Mouse (Mus musculus): ENCODE results near the gene Kctd20.

The Kctd20 gene

DNA sequence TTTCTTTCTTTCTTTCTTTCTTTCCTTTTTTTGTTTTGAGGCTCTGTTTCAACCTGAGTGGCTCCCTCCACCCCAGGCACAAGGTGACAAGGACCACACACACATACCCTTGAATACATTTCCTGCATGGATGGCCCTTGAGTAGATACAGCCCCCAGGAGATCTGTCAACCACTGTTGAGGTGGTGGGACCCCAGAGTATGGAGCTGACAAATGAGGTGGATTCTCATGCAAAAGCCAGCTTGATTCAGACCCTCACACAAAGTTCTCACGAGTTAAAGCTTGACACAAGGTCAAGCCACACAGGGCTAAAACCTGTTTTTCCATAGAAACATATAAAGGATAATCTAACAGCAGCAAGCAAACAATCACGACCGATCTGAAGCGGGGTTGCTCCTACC is 19.5 kb upstream of the Kctd20 start:
- no peak for DNase-seq (ENCODE audit: inconsistent ontology term)

DNA sequence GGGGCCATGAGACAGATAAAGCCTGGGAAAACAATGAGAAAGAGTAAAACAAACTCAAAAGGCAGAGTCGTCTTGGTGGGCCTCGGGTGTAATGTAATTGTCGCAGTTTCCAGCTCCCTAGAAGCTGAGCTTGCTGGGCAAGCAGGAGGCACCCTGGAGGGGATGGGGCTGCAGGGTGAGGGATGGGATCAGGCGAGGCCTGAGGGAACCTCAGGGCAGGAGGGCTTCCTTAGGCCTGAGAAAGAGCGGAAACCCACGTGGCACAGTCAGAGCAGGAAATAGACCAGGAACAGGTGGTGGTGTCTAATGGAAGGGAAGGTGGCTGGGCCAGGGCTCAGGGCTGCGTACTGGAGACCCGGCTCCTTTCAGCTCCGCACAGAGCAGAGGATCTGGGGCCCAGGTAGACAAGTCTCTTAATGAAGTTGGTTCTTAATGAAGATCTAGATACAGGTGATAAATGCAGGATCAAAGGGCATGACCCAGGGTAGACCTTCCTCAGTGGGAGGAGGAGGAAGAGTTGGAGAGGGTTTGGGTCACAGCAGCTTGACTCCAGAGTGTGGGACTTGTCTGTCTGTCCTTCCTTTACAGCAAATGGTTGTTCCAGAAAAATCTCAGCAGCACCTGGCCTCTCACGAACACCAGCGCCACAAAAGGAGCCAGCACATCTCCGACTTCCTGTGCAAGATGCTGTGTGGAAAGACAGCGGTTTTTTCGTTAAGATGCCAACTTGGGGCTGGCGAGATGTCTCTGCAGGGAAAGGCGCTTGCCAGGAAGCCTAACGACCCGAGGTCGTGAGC is 17.4 kb upstream of the Kctd20 start:
- DNase-seq (ENCODE audit: inconsistent ontology term) = no peak

DNA sequence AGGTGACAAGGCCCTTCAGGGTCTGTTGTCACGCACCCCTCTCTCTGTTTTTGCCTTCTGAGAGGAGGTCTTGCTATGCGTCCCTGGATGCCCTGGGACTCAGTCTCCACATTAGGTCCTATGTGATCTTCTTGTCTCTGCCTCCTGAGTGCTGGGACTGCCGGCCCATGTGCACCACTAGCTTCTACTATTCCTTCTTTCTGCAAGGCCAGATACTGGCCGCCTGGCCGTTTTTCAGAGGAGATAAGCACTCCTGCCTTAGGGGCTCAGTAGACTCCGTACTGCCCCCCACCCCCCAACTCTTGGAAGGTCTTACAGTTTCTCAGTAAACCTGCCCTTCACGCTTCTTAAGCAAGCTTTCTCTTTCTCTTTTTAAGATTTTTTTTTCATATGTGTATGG is 15.6 kb upstream of the Kctd20 start:
- no peak for DNase-seq (ENCODE audit: inconsistent ontology term)

DNA sequence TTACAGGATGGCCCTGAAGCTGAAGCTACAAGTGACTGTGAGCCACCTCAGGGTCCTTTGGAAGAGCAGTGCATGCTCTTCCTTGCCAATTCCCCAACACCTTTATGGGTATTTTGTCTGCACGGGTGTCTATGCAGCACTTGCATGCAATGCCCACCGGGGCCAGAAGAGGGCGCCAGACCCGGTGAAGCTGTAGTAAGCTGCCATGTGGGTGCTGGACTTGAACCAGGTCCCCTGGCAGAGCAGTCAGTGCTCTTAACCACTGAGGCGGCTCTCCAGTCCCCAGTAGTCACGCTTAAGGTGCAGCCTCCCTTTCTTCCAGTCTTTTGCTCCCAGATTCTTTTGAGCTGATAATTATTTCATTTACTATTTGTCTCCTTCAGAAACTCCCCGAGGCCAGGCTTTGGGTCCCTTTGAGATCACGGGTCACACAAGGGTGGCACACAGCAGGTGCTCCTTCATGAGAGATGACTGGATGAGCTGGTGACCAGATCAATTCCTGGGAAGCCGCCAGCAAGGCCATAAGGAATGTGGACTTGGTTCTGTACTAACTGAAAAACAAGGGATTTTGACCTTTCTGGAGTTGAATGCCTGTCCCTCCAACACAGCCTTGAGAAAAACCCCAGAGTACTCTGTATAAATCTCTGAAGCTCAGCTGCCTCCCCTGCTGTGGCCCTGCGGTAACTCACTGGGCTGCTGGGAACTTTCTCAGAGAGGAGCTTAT is 15.0 kb upstream of the Kctd20 start:
- peak; percentile 17 for DNase-seq (ENCODE audit: inconsistent ontology term)

DNA sequence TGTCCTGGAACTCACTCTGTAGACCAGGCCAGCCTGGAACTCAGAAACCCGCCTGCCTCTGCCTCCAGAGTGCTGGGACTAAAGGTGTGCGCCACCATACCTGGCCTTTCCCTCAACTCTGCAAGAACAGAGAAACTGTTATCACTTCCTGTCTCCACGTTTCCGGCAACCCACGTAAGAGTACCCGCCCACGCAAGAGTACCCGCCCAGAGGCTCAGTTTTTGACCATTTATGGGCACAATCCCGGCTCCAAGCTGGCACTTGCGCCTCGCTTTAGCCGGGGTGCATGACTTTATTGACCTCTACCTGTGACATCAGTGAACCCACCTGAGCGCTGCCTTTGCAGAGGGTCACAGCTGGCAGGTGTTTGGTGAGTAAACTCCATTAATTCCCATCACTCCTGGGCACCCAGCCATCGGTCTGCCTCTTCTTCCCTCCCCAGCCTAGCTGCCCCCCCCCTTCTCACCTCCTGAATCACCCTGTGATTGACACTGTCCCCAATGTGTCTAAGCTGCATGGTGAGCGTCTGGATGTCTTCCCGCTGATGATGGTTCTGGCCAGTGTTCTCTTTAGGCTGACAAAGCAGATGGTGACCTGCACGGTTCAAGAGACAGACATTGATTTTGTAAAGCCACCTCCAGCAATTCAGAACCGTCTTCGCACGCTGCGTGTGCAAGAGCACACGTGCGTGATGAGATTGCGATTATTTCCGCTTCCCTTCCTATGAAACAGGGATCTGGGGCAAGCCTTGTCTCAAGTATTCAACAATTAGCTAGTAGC is 10.8 kb upstream of the Kctd20 start:
- peak; percentile 89 for DNase-seq (ENCODE audit: inconsistent ontology term)

DNA sequence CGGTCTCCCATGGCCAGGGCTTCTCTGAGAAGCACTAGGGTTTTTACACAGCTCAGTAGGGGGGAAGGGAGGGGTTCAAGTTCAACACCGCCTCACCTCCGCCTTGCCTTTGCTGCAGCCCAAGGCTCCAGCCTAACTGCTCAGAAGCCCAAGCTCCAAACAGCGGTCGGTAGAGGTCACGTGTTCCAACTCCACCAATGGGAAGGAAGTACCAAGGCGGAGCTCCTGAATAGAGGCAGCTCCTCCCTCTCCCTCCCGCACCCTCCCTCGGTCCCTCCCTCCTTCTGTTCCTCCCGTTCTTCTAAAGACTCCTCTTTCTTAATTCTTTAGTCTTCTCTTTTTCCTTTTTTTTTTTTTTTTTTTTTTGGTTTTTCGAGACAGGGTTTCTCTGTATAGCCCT is 9.6 kb upstream of the Kctd20 start:
- no peak for DNase-seq (ENCODE audit: inconsistent ontology term)

DNA sequence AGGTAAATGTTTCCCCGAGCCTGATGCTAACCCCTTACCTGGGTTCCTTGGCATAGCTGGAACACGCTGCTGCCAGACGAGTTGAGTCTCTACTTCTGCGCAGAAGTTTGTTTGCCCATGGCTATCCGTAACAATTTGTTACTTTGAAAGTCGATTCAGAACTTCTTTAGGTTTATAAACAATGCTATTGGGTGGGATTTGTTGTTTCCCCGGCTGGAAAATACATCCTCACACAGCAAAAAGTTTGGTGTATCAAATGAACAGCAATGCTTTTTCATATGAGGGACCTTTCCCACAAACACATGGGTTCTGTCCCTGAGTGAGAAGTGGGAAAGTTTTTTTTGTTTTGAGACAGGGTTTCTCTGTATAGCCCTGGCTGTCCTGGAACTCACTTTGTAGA is 8.0 kb upstream of the Kctd20 start, which contains the start of gene Pxt1:
Gene Pxt1, minus strand, starts transcription at position 101 of the 400 bp plus-strand sequence.
- DNase-seq (ENCODE audit: inconsistent ontology term) = no peak

DNA sequence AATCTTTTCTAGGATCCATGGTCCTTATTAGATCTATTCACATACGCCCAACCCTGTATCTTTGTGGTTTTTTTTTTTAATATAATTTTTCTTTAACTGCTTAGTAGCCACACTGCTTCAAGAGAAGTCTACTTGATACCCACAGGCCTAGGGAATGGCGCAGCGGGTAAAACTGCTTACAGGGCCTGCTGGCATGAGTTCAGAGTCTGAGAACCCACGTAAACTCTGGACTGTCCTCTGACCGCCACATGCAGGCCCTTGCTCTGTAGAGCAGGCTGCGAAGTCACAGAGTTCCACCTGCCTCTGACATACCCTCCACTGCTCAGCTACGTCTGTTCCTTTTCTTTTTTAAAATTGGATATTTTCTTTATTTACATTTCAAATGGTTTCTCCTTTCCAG is 7.3 kb upstream of the Kctd20 start:
- no peak for DNase-seq (ENCODE audit: inconsistent ontology term)

DNA sequence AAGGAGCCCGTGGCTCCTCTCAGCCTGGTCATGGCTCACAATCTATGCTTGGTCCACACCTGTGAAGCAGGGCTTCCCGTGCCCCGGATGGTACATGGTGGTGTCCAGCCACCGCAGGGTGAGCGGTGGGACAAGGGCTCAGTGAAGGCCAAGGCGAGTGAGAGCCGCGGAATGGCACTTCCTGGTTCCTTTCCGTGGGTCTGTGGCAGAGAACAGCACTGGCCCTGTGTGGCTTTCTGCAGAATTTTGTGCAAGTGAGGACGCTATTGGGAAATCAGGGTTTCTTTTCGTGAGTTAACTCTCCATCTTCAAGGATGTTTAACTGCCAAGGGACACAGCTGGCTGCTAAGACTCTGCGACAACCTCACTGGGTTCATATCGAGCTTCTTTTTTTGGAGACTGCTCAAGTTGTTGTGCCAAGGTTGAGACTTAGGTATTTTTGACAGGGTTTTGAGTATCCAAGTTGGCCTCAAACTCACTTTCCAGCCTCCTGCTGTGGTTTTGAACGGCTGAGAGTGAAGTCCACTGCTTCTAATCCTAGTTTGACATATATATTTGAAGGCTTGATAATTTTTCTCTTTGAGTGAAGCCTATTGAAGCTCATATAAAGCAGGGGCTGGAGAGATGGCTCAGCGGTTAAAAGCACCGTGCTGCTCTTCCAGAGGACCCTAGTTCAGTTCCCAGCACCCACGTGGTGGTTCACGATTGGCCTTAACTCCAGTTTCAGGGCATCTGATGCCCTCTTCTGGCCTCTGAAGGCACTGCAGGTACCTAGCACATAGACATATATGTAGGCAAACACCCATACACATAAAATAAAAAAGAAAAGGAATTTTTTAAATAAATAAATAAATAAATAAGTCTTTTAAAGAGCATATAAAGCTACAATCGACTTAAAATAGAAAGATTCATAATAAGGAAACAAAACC is 4.5 kb upstream of the Kctd20 start:
- no peak for DNase-seq (ENCODE audit: inconsistent ontology term)

DNA sequence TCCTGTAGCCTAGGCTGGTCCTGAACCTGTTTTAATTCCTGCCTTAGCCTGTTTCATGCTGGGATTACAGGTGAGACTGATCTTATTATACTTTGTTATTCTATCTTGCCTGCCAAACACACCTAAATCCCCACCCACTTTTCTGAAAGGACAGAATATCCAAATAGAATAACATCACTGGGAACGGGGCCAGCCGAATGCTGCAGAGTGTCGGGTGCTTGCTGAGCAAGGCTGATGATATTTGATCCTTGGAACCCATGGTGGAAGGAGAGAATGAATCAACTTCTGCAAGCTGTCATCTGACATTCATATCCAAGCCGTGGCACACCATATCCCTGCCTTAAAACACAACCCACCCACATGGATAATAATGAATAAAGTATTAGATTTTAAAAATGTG is 3.1 kb upstream of the Kctd20 start:
- peak; percentile 12 for DNase-seq (ENCODE audit: inconsistent ontology term)

DNA sequence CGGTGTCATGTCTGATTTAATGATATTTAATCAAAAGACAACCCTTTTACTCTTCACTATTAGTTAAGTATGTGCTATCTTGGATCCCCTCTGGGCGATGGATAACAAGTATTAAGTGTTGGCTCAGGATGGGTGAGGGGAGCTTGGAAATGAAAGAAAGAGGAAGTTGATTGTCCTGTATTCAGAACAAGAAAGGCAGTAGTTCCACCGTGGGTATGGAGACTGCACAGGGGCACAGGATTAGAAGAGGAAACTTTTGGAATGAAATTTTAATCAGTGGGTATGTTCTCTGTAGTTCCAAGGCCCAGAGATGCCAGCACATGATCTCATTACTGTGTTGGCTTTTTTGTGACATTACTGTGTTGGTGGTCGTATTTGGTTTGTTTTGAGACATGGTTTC is 999 bp upstream of the Kctd20 start:
- DNase-seq (ENCODE audit: inconsistent ontology term) = no peak

DNA sequence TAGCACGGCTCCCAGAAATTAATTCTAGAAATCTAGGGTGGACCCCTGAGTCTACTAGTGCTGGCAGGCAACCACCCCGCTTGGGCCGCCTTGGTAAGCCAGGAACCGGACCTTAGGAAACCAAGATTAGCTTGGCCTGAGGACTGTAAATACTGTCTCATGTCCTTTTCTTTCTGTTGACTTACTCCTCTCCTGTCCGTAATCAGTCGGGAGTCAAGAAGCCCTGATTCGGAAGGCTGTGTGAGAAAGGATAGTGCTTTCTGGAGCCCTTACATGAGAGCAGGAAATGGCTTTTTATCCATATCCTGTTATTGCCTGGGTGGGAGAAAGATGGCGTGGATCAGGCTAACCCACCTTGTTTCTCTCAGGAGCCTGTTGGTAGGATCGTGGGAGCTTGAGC is 1.5 kb downstream of the Kctd20 start:
- DNase-seq (ENCODE audit: inconsistent ontology term) = peak; percentile 32

DNA sequence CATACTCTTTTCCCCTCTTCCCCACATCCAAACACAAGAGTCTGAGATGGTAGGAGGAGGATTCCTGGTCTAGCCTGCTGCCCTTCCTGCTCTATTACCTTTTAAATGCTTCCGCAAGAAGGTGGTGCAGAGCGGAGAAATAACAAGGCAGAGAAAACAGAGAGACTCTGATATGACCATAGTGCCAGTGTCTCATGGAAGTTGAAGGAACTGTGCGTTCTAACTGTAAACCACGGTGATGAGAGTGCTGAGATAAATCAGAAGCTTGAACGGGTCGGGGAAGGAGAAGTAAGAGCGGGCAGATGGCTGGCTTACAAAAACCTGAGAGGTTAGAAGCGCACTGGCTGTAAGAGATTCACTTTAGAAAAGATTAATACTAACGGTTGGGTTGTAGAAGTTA is 2.7 kb downstream of the Kctd20 start:
- DNase-seq (ENCODE audit: inconsistent ontology term) = no peak

DNA sequence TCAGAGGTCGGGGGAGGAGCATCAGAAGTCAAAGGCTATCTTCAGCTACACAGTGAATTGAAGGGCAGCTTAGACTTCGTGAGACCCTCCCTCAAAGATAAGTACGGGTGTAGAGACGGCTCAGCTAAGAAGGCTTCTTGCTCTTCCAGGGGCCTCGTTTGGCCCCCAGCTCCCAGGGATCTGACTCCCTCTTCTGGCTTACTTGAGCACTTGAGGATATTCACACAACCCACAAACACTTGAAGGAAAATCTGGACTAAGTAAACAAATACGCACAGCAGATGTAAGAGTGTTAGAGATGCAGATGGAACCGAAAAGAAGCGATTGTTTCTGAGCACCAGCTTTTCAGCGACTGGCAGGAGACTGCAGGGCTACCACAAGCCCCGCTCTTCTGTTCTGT is 8.8 kb downstream of the Kctd20 start:
- no peak for DNase-seq (ENCODE audit: inconsistent ontology term)

DNA sequence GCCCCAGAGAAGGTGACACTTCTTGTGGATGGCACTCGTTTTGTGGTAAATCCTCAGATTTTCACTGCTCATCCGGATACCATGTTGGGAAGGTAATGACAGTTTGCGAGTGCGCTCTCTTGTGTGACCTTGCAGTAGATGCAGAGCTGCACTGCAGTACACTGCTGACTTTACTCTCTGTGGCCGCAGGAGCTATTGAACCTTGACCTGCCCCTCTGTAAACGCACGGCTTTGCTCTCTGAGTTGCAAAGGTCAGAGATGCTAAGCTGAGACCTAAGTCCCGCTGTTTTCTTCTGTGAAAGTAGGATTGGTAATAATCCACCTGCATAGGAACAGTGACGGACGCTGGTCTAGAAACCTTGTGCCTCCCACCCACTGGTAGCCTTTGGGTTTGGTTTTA is 9.8 kb downstream of the Kctd20 start:
- DNase-seq (ENCODE audit: inconsistent ontology term) = no peak

DNA sequence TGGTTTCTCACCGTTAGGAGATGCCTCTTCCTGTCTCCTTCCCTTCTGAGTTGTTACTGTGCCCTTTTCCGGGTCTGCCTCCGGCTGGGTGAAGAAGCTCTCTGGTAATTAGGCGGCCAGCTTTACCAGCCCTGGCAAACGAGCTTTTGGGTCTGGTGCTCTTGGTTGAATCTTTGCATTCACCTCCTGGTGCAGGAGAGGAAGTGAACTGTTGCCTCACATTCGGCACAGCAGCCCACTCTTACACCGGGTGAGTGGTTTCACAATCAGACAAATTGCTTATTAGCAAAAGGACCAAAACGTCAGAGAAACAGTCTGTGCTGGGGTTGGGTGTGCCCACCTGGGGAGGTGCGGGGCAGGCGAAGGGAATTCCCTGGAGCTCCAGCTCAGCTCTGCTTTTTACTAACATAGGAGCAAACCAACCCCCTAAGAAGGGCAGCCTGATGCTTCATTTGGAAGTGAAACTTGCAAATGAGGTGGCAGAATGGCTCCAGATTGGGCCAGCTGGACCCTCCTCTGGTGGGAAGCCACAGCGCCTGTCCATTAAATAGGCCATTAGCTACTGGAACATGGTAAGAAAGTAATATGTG is 15.4 kb downstream of the Kctd20 start:
- DNase-seq (ENCODE audit: inconsistent ontology term) = no peak

DNA sequence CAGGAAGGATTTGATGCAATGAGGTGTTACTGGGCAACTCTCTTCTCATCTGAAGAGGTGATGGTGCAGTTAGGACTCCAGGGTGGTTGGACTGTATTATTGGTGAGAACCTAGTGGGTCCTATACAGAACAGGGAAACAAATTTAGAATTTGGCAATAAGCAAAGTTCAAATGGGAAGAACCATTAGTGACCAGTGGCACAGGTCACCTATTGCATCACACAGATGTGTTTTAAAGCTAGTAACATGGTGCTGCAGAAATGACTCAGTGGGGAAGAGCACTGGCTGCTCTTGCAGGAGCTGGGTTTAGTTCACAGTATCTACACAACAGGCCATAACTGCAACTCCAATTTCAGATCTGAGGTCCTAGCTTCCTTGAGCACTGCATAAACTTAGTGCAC is 18.4 kb downstream of the Kctd20 start:
- DNase-seq (ENCODE audit: inconsistent ontology term) = no peak

DNA sequence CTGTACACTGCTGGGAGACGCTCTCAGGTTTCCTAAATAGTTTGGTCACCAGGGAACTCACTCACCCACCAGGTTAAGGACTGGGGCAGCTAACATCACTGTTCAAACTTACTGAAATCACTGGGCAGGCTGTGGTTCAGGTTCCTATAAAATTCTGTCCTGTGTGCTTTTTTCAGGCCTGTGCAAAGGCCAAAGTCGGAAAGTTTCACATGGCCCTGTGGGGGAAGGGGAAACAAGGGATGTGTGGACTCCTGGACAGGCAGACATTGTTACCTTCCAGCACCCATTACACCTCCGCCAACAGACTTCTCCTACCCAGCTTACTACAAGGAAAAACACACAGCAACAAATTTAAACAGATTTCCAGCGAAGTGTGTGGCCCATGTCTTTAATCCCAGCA is 27.3 kb downstream of the Kctd20 start:
- no peak for DNase-seq (ENCODE audit: inconsistent ontology term)

DNA sequence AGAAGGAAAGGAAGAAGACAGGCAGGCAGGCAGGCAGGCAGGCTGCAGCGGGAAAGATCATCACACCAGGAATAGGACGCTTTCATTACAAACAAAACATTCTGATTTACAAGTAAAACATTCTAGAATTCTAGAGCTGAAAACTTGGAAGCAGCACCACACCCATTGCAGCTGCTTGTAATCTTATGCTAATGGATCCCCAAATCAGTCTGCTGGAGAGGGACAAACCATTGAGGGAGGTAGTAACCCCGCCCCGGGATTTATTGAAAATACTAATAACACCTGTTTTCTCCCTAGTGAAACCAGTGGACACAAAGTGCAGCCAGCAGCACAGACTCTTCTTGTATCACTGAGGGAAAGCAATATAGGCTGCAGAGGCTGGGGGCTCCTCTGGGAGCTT is 29.3 kb downstream of the Kctd20 start:
- no peak for DNase-seq (ENCODE audit: inconsistent ontology term)

DNA sequence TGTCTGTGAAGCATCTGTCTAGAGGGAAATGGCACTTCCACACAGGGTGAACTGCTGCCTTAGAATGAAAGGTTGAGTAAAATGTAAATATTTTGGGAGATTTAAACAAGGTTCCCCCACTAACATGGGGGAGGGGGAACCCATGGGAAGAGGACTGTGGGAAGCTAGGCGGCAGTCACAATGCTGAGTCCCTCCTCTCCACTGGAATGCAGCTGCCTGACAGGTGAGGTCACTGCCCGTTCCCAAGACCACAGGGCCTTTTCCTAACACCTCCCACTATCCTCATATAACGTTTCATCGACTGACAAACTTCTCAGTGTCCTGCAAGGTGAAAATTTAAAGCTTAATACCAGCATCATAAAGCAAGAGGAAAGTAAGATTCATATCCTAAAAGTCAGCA is 30.8 kb downstream of the Kctd20 start:
- no peak for DNase-seq (ENCODE audit: inconsistent ontology term)
